Mouse (Mus musculus): ENCODE measurements around the gene Ldlrap1. TPM values are rescaled to one million over a fixed set of nuclear protein-coding genes. Genes with fewer than 3 reads are reported as not detected.

The Ldlrap1 gene
- total and polyA plus RNA-seq, 3 experiments: 1.4 to 3.7 (median 2.2) TPM

DNA sequence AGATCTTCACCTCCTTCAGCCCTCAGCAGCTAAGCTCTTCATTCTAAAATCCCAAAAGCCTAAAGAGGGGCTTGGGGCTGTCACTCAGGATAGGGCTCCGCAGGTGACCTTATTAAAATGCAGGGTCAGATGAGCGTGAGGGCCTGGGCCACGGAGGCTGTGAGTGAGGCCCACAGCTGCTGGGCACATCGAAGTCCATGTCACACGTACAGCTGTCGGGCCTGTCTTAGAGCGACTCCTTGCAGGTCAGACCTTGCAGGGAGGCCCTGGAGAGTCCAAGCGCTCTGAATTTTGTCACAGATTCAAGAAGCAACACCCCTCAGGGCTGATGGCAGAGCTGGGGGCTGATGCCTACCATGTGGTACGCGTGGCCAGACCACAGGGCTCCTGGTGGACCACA lies 32.9 kb upstream of the Ldlrap1 start:
- in situ Hi-C loops (cut with MboI; ENCODE audit: low pct_ligation_motif_present, low pct_unique_long_range_greater_than_20kb, low sequenced_read_pairs) (loop anchor here (10.0 kb wide), 1 partner anchor 74 kb away; no protein-coding TSS in a partner anchor), dilution Hi-C loops (cut with MboI; ENCODE audit: extremely low pct_ligation_motif_present, extremely low pct_unique_long_range_greater_than_20kb, low sequenced_read_pairs) (no loop called here)
- Histone ChIP-seq H3K79me2 (replicated peaks; ENCODE audit: control insufficient read depth, extremely low read depth, insufficient read depth, poor library complexity, severe bottlenecking) (no peaks in the 10 kb centered on the region), H3K27me3 (replicated peaks) (no peaks in the 10 kb centered on the region), H3K9ac (ENCODE audit: insufficient read depth, low read depth) (no peak overlapping the region), H3K9me3 (replicated peaks; ENCODE audit: low read length) (no peaks in the 10 kb centered on the region), H3K4me1 (ENCODE audit: control insufficient read depth in 1 of 2, insufficient read depth in 2 of 2) (peaks cover 4 to 19% of the 10 kb centered on the region in 2 experiments; a peak in 3 of 4 replicates), H3K4me2 (ENCODE audit: insufficient read depth, low read depth, poor library complexity, severe bottlenecking) (no peak overlapping the region), H3K4me3 (replicated peaks in 1 of 3; ENCODE audit: low read depth in 2 of 3, low read length in 2 of 3, poor library complexity in 1 of 3) (no peak overlapping the region), H3K27ac (ENCODE audit: insufficient read depth, low read depth) (no peak overlapping the region), H3K36me3 (replicated peaks in 1 of 2; ENCODE audit: control insufficient read depth in 1 of 2, insufficient read depth in 1 of 2, low read length in 1 of 2) (peaks cover 21 to 47% of the 10 kb centered on the region in 2 experiments)
- no peak for DNase-seq (ENCODE audit: extremely low read depth)
- no peak for TF ChIP-seq TBP (conservative IDR thresholded peaks at IDR 0.05; ENCODE audit: low read depth, low read length)
- no peak for TF ChIP-seq NELFE (IDR thresholded peaks at IDR 0.05; ENCODE audit: low read depth, low read length)
- TF ChIP-seq RCOR1 (conservative IDR thresholded peaks at IDR 0.05; ENCODE audit: low read depth, low read length): no peak
- no peak for TF ChIP-seq CHD1 (IDR thresholded peaks at IDR 0.05; ENCODE audit: low read depth, low read length)
- no peak for TF ChIP-seq EP300 (IDR thresholded peaks at IDR 0.05; ENCODE audit: low read length)

DNA sequence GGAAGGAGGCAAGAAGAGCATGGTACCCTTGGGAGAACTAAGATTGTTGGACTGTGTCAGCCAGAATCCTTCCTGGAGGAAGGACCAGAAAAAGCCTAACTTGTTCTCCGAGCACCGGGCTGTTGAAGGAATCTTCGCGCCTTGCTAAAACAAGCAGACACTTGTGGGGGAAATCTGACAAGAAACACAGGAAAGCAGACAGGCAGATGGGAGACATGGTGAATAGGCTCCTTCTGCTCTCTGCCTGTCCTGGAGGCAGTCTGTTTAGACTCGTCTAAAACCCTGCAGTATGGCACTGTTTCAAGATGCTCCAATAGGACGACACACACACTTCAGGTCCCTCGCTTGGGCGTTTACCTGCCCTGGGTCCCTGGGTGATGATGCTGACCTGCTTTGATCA lies 32.3 kb upstream of the Ldlrap1 start:
- dilution Hi-C loops (cut with MboI; ENCODE audit: extremely low pct_ligation_motif_present, extremely low pct_unique_long_range_greater_than_20kb, low sequenced_read_pairs) (no loop called here), in situ Hi-C loops (cut with MboI; ENCODE audit: low pct_ligation_motif_present, low pct_unique_long_range_greater_than_20kb, low sequenced_read_pairs) (loop anchor here (10.0 kb wide), 1 partner anchor 75 kb away; no protein-coding TSS in a partner anchor)
- TF ChIP-seq ELF1 (IDR thresholded peaks at IDR 0.05; ENCODE audit: low read depth, low read length): no peak
- TF ChIP-seq JUND (conservative IDR thresholded peaks at IDR 0.05; ENCODE audit: low read depth, low read length): no peak
- no peak for TF ChIP-seq SMC3 (IDR thresholded peaks at IDR 0.05; ENCODE audit: low read depth, low read length)
- no peak for TF ChIP-seq E2F4 (IDR thresholded peaks at IDR 0.05; ENCODE audit: insufficient replicate concordance, low read depth, low read length)
- no peak for TF ChIP-seq TCF12 (IDR thresholded peaks at IDR 0.05; ENCODE audit: low read depth, low read length)
- no peak for TF ChIP-seq PAX5 (IDR thresholded peaks at IDR 0.05; ENCODE audit: low read length)
- TF ChIP-seq RAD21 (IDR thresholded peaks at IDR 0.05; ENCODE audit: low read depth, low read length): no peak
- no peak for TF ChIP-seq RCOR1 (conservative IDR thresholded peaks at IDR 0.05; ENCODE audit: low read depth, low read length)
- no peak for TF ChIP-seq ZMIZ1 (IDR thresholded peaks at IDR 0.05; ENCODE audit: low read depth, low read length)
- no peak for TF ChIP-seq MXI1 (IDR thresholded peaks at IDR 0.05; ENCODE audit: low read depth, low read length)
- no peak for TF ChIP-seq USF2 (conservative IDR thresholded peaks at IDR 0.05; ENCODE audit: low read depth, low read length)
- no peak for TF ChIP-seq SIN3A (IDR thresholded peaks at IDR 0.05; ENCODE audit: low read length)
- no peak overlapping the region for H3K9ac ChIP-seq (ENCODE audit: insufficient read depth, low read depth)
- no peak overlapping the region for H3K27ac ChIP-seq (ENCODE audit: insufficient read depth, low read depth)
- H3K4me3 ChIP-seq (replicated peaks in 1 of 3; ENCODE audit: low read depth in 2 of 3, low read length in 2 of 3, poor library complexity in 1 of 3): no peak overlapping the region
- peaks cover 9 to 19% of the 10 kb centered on the region in 2 experiments; a peak in 3 of 4 replicates for H3K4me1 ChIP-seq (ENCODE audit: control insufficient read depth in 1 of 2, insufficient read depth in 2 of 2)
- peaks cover 17 to 41% of the 10 kb centered on the region in 2 experiments for H3K36me3 ChIP-seq (replicated peaks in 1 of 2; ENCODE audit: control insufficient read depth in 1 of 2, insufficient read depth in 1 of 2, low read length in 1 of 2)
- DNase-seq (ENCODE audit: extremely low read depth): no peak
- H3K27me3 ChIP-seq (replicated peaks): no peaks in the 10 kb centered on the region
- H3K9me3 ChIP-seq (replicated peaks; ENCODE audit: low read length): no peaks in the 10 kb centered on the region
- no peaks in the 10 kb centered on the region for H3K79me2 ChIP-seq (replicated peaks; ENCODE audit: control insufficient read depth, extremely low read depth, insufficient read depth, poor library complexity, severe bottlenecking)
- H3K4me2 ChIP-seq (ENCODE audit: insufficient read depth, low read depth, poor library complexity, severe bottlenecking): no peak overlapping the region

Measured in CH12.LX (cell line).